Mouse (Mus musculus) CD8-positive naive resting alpha-beta T cell, adult 2 months (primary cell): ENCODE data around the gene Marco.

Experiments used
- DNase-seq, 2 experiments: peaks; one replicate each; pipeline ENCODE4 v3.0.0; 2022; ENCODE audit warnings: low read depth in 2 of 2, low spot score in 2 of 2

The Marco gene

DNA sequence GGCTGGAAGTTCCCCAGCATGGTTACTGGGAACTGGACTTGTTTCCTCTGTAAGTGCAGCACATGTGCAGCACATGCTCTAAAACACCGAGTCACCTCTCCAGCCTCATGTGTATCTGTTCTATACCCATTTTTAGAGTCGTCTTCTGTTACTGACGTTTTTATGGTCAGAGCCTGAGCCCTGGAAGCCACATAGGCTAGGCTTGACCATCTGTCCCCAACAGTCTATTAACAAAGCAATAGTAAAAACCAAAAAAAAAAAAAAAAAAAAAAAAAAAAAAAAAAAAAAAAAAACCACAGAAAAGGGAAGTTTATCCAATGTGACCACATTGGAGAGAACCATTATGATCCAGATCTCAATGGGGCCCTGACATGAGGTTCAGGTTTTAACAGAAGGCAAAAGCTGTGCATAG, 61.6 kb downstream of the Marco start:
- no peak for DNase-seq

- no peak for DNase-seq
Observed at GRCm38 (mm10) chr1:120441587-120441986, 63.2 kb downstream of the Marco start.

DNA sequence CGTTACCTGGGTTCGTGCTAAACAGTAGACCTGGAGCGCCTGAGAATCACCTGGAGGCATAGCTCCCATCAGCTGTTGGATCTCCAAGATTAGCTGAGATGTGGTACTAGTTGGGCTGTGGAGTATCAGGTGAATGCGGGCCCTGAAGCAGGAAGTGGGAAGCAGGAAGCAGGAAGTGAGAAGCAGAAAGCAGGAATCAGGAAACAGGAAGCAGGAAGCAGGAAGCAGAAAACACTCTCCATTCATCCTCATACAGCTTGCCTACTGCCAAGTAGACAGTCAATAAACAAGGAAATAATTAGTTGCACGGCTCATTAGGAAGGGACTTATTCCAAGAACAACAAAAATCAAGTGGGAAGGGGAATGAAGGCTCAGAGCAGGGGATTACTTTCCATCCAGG, 69.2 kb downstream of the Marco start:
- no peak for DNase-seq

DNA sequence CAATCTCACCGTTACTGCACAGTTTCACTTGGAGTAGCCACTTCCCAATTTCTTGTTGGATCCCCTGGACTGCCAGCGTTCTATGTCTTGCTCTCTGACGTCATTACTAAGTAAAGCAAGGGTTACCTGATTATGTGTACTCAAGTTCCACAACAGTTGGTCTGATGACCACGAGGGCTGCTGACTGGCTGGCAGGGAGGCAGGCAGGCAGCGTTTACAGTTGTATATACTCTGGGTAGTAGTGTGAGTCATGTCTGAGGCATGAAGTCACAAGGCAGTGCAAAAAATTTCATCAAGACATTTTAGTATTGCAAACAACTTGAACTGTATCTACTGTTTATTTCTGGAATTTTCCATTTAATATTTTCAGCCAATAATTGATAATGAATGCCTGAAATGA, 74.7 kb downstream of the Marco start:
- no peak for DNase-seq

GRCm38 (mm10) chr1:120425587-120425986, 79.2 kb downstream of the Marco start:
- no peak for DNase-seq
